Mouse (Mus musculus) telencephalon, adult 2 months (tissue): ENCODE measurements at regions not wholly inside any gene's neighbourhood (a gene's known extent, or its start where the extent isn't known, plus 50 kb on each side); places are given as distances from the start of the nearest gene placed in this dataset.
A peak's percentile ranks its signal among the peaks of the same experiment; 100 is the strongest.
"Not testable (repeated sequence)": the region's sequence is repeated elsewhere in the genome, so short reads cannot be mapped to it uniquely, and the experiment has no call there.

Experiments used
- DNase-seq: peaks from one replicate; pipeline ENCODE4 v3.0.0-alpha.2; 2011; ENCODE audit warnings: low read depth, low spot score

- DNase-seq = no peak
These were observed 346.7 kb upstream of the Cdh8 start for GRCm38 (mm10) chr8:99763012-99763411.

GRCm38 (mm10) chr8:99736190-99736589 lies 319.9 kb upstream of the Cdh8 start:
- DNase-seq = peak; percentile 12

GRCm38 (mm10) chr8:99724626-99725218 lies 308.5 kb upstream of the Cdh8 start:
- no peak for DNase-seq

GRCm38 (mm10) chr8:99718927-99719326 lies 302.7 kb upstream of the Cdh8 start:
- DNase-seq = no peak

GRCm38 (mm10) chr8:99681673-99682072 lies 265.4 kb upstream of the Cdh8 start:
- DNase-seq = peak; percentile 33

GRCm38 (mm10) chr8:99679253-99679899 lies 263.1 kb upstream of the Cdh8 start:
- DNase-seq = not testable (repeated sequence)

- DNase-seq = not testable (repeated sequence)
These were observed 251.4 kb upstream of the Cdh8 start for GRCm38 (mm10) chr8:99667693-99668092.

GRCm38 (mm10) chr8:99651302-99651621 lies 235.0 kb upstream of the Cdh8 start:
- DNase-seq = no peak

- no peak for DNase-seq
These were observed 234.5 kb upstream of the Cdh8 start for GRCm38 (mm10) chr8:99650587-99651301.

- DNase-seq = no peak
These were observed 224.3 kb upstream of the Cdh8 start for GRCm38 (mm10) chr8:99640543-99640942.

- not testable (repeated sequence) for DNase-seq
These were observed 214.7 kb upstream of the Cdh8 start for GRCm38 (mm10) chr8:99630958-99631357.

- no peak for DNase-seq
These were observed 205.4 kb upstream of the Cdh8 start for GRCm38 (mm10) chr8:99621626-99622025.

- DNase-seq = not testable (repeated sequence)
These were observed 188.1 kb upstream of the Cdh8 start for GRCm38 (mm10) chr8:99604327-99604726.

GRCm38 (mm10) chr8:99591308-99592004 lies 175.2 kb upstream of the Cdh8 start:
- no peak for DNase-seq

- no peak for DNase-seq
These were observed 127.8 kb upstream of the Cdh8 start for GRCm38 (mm10) chr8:99544102-99544501.

- peak; percentile 79 for DNase-seq
These were observed 116.6 kb upstream of the Cdh8 start for GRCm38 (mm10) chr8:99532686-99533415.

GRCm38 (mm10) chr8:99502055-99502454 lies 85.8 kb upstream of the Cdh8 start:
- DNase-seq = no peak
